Mouse (Mus musculus) Patski (cell line): ENCODE data around the gene Plp2. TPM values are rescaled to one million over a fixed set of nuclear protein-coding genes. Genes with fewer than 3 reads are reported as not detected.
"Not testable (repeated sequence)": the region's sequence is repeated elsewhere in the genome, so short reads cannot be mapped to it uniquely, and the experiment has no call there.

Source experiments
- ATAC-seq: fragments of 100-300 bp; one replicate; pipeline ENCODE4 v1.8.0; 2021
- CTCF ChIA-PET: fragments of 350-600 bp; sonication (Branson Sonifier 250); formaldehyde crosslinking; loops from one replicate; lab custom pipeline; 2022; ENCODE audit warnings: inconsistent platforms; lab: Charles Lee
- POLR2A ChIA-PET: fragments of 350-600 bp; sonication (Branson Sonifier 250); formaldehyde crosslinking; loops from one replicate; lab custom pipeline; 2022; ENCODE audit warnings: antibody characterized with exemption, inconsistent platforms; lab: Charles Lee
- DNase-seq: peaks from one replicate; pipeline ENCODE4 v3.0.0-alpha.2; 2011; ENCODE audit warnings: low read depth, low spot score
- H3K27me3 ChIP-seq: fragments of 371-371 bp; one replicate; pipeline ENCODE4 v1.5.1; 2021
- CTCF ChIP-seq: fragments of 100-300 bp; IDR thresholded peaks from one replicate; pipeline ENCODE4 v1.5.1; 2021
- in situ Hi-C: fragments of 300-500 bp; cut with MboI; formaldehyde crosslinking; loops from 3 replicates; pipeline ENCODE4 v1.11.1; 2018; ENCODE audit warnings: low pct_unique_long_range_greater_than_20kb, mixed read lengths
- polyA plus RNA-seq: library from polyadenylated mRNA; unstranded; gene quantifications from one replicate; pipeline ENCODE4 v1.2.3, GENCODE M21; 2021

The Plp2 gene
- 124 TPM for polyA plus RNA-seq

- H3K27me3 ChIP-seq: no peaks in the 10 kb centered on the region
- no peak for DNase-seq
- CTCF ChIA-PET: interaction anchor here (1.0 kb wide), 1 partner anchor 45 kb away, joined by 3 read pairs; no protein-coding TSS in a partner anchor
- ATAC-seq: peak; percentile 37
- in situ Hi-C loops: no loop called here
- POLR2A ChIA-PET: interaction anchor here (0.5 to 1.4 kb wide), 3 partner anchors 23 to 355 kb away, joined by 3 to 6 read pairs (median 4); no protein-coding TSS in a partner anchor
- no peak for TF ChIP-seq CTCF
Observed at GRCm38 (mm10) chrX:7670921-7671623, at the start of gene Plp2. Gene Plp2, minus strand, starts transcription at chrX:7671390.

GRCm38 (mm10) chrX:7716058-7716457 is 44.9 kb upstream of the Plp2 start:
- H3K27me3 ChIP-seq, POLR2A ChIA-PET, DNase-seq, in situ Hi-C loops, ATAC-seq: not testable (repeated sequence)
- CTCF ChIA-PET: interaction anchor here (1.8 kb wide), 1 partner anchor 46 kb away, joined by 3 read pairs; no protein-coding TSS in a partner anchor

GRCm38 (mm10) chrX:7714135-7714899 is 43.1 kb upstream of the Plp2 start, which contains the start of gene Wdr45:
Gene Wdr45, plus strand, starts transcription at chrX:7714333.
- H3K27me3 ChIP-seq, in situ Hi-C loops, CTCF ChIA-PET: not testable (repeated sequence)
- peak; percentile 95 for ATAC-seq
- peak; percentile 55 for DNase-seq
- POLR2A ChIA-PET: interaction anchor here (0.7 kb wide), 1 partner anchor 32 kb away, joined by 3 read pairs; no protein-coding TSS in a partner anchor

GRCm38 (mm10) chrX:7713764-7714134 is 42.6 kb upstream of the Plp2 start:
- POLR2A ChIA-PET, H3K27me3 ChIP-seq, ATAC-seq, DNase-seq, in situ Hi-C loops, CTCF ChIA-PET: not testable (repeated sequence)

- in situ Hi-C loops: loop anchor here (10.0 kb wide), 1 partner anchor 222 kb away; no protein-coding TSS in a partner anchor
- no peaks in the 10 kb centered on the region for H3K27me3 ChIP-seq
- ChIA-PET CTCF (no interaction called here), POLR2A (interaction anchor here (0.5 to 1.1 kb wide), 2 partner anchors 10 to 65 kb away, joined by 3 to 9 read pairs; no protein-coding TSS in a partner anchor)
- no peak for TF ChIP-seq CTCF
- ATAC-seq: peak; percentile 78
- DNase-seq: peak; percentile 35
Observed at GRCm38 (mm10) chrX:7696954-7697381, 25.8 kb upstream of the Plp2 start, which contains the start of gene Gpkow. Gene Gpkow, plus strand, starts transcription at chrX:7697131.

- in situ Hi-C loops: loop anchor here (10.0 kb wide), 1 partner anchor 222 kb away; no protein-coding TSS in a partner anchor
- ATAC-seq: no peak
- ChIA-PET POLR2A (interaction anchor here (0.6 kb wide), 1 partner anchor 10 kb away, joined by 6 read pairs; no protein-coding TSS in a partner anchor), CTCF (interaction anchor here (0.5 kb wide), 1 partner anchor 374 kb away, joined by 3 read pairs; no protein-coding TSS in a partner anchor)
- DNase-seq: no peak
- H3K27me3 ChIP-seq: no peaks in the 10 kb centered on the region
- no peak for TF ChIP-seq CTCF
Observed at GRCm38 (mm10) chrX:7696520-7696919, 25.3 kb upstream of the Plp2 start.

GRCm38 (mm10) chrX:7692862-7693261 is 21.7 kb upstream of the Plp2 start:
- TF ChIP-seq CTCF: no peak
- ATAC-seq (no peak), DNase-seq (no peak)
- H3K27me3 ChIP-seq: peaks cover 13% of the 10 kb centered on the region
- ChIA-PET CTCF (interaction anchor here (1.0 to 1.2 kb wide), 4 partner anchors 14 to 271 kb away, joined by 3 to 7 read pairs (median 3); no protein-coding TSS in a partner anchor), POLR2A (no interaction called here)
- in situ Hi-C loops: loop anchor here (10.0 kb wide), 1 partner anchor 218 kb away; no protein-coding TSS in a partner anchor

GRCm38 (mm10) chrX:7690486-7690885 is 19.3 kb upstream of the Plp2 start:
- ChIA-PET CTCF (no interaction called here), POLR2A (no interaction called here)
- in situ Hi-C loops: loop anchor here (10.0 kb wide), 1 partner anchor 216 kb away; no protein-coding TSS in a partner anchor
- peaks cover 13% of the 10 kb centered on the region for H3K27me3 ChIP-seq
- DNase-seq: no peak
- no peak for TF ChIP-seq CTCF
- no peak for ATAC-seq

GRCm38 (mm10) chrX:7688321-7688720 is 17.1 kb upstream of the Plp2 start:
- ChIA-PET CTCF (no interaction called here), POLR2A (no interaction called here)
- ATAC-seq: no peak
- DNase-seq: no peak
- H3K27me3 ChIP-seq: peaks cover 18% of the 10 kb centered on the region
- in situ Hi-C loops: no loop called here
- no peak for TF ChIP-seq CTCF

GRCm38 (mm10) chrX:7680864-7681263 is 9.7 kb upstream of the Plp2 start, which contains the start of gene Magix:
Gene Magix, minus strand, starts transcription at chrX:7681251.
- DNase-seq (no peak), ATAC-seq (no peak)
- in situ Hi-C loops: no loop called here
- peaks cover 20% of the 10 kb centered on the region for H3K27me3 ChIP-seq
- no peak for TF ChIP-seq CTCF
- POLR2A ChIA-PET: no interaction called here
- CTCF ChIA-PET: no interaction called here
